Mouse (Mus musculus): Measurements from ENCODE around the gene Cnbp.

GRCm38 (mm10) chr6:87873963-87874362 lies 23.1 kb upstream of the Cnbp start:
- TF ChIP-seq CTCF (conservative IDR thresholded peaks at IDR 0.05; ENCODE audit: low read length) (peak; percentile 64), NANOG (IDR thresholded peaks at IDR 0.05; ENCODE audit: borderline replicate concordance, low read length) (no peak)
